Mouse (Mus musculus) regulatory T cell (primary cell): ENCODE measurements around the gene Osbpl6.

ENCODE experiments used
- in situ Hi-C: fragments of 300-600 bp; cut with MboI, MseI; formaldehyde crosslinking; loops from one replicate; pipeline ENCODE4 v1.15.1; 2025; ENCODE audit warnings: high pct_unique_total_duplicates

Gene Osbpl6

GRCm38 (mm10) chr2:76417446-76418141, 11.3 kb downstream of the Osbpl6 start:
- in situ Hi-C loops = no loop called here

- in situ Hi-C loops = no loop called here
These were observed 11.8 kb downstream of the Osbpl6 start for GRCm38 (mm10) chr2:76418142-76418518.

GRCm38 (mm10) chr2:76421411-76421924, 15.2 kb downstream of the Osbpl6 start:
- in situ Hi-C loops = loop anchor here (10.0 kb wide), 1 partner anchor 633 kb away; no protein-coding TSS in a partner anchor

GRCm38 (mm10) chr2:76426816-76427215, 20.5 kb downstream of the Osbpl6 start:
- in situ Hi-C loops = loop anchor here (10.0 kb wide), 1 partner anchor 628 kb away; no protein-coding TSS in a partner anchor

GRCm38 (mm10) chr2:76429318-76429717, 23.0 kb downstream of the Osbpl6 start:
- in situ Hi-C loops = loop anchor here (10.0 kb wide), 1 partner anchor 625 kb away; no protein-coding TSS in a partner anchor

- in situ Hi-C loops = loop anchor here (10.0 kb wide), 1 partner anchor 625 kb away; no protein-coding TSS in a partner anchor
These were observed 23.5 kb downstream of the Osbpl6 start for GRCm38 (mm10) chr2:76429855-76430254.

- in situ Hi-C loops = no loop called here
These were observed 24.2 kb downstream of the Osbpl6 start for GRCm38 (mm10) chr2:76430539-76430938.

GRCm38 (mm10) chr2:76434224-76434623, 27.9 kb downstream of the Osbpl6 start:
- in situ Hi-C loops = no loop called here

- in situ Hi-C loops = no loop called here
These were observed 29.4 kb downstream of the Osbpl6 start for GRCm38 (mm10) chr2:76435667-76436239.

- in situ Hi-C loops = no loop called here
These were observed 31.1 kb downstream of the Osbpl6 start for GRCm38 (mm10) chr2:76437372-76437771.

- in situ Hi-C loops = no loop called here
These were observed 33.2 kb downstream of the Osbpl6 start for GRCm38 (mm10) chr2:76439540-76439939.

GRCm38 (mm10) chr2:76442086-76442485, 35.8 kb downstream of the Osbpl6 start:
- in situ Hi-C loops = no loop called here

- in situ Hi-C loops = no loop called here
These were observed 43.6 kb downstream of the Osbpl6 start for GRCm38 (mm10) chr2:76449836-76450355.

GRCm38 (mm10) chr2:76466723-76467122, 60.4 kb downstream of the Osbpl6 start:
- in situ Hi-C loops = no loop called here

- in situ Hi-C loops = no loop called here
These were observed 61.9 kb downstream of the Osbpl6 start for GRCm38 (mm10) chr2:76468204-76468603.

- in situ Hi-C loops = no loop called here
These were observed 62.9 kb downstream of the Osbpl6 start for GRCm38 (mm10) chr2:76469091-76469750.

- in situ Hi-C loops = no loop called here
These were observed 63.4 kb downstream of the Osbpl6 start for GRCm38 (mm10) chr2:76469751-76470099.

- in situ Hi-C loops = no loop called here
These were observed 64.1 kb downstream of the Osbpl6 start for GRCm38 (mm10) chr2:76470391-76470790.

- in situ Hi-C loops = no loop called here
These were observed 69.5 kb downstream of the Osbpl6 start for GRCm38 (mm10) chr2:76475788-76476187.

- in situ Hi-C loops = no loop called here
These were observed 82.5 kb downstream of the Osbpl6 start for GRCm38 (mm10) chr2:76488764-76489163.

GRCm38 (mm10) chr2:76490198-76490597, 83.9 kb downstream of the Osbpl6 start:
- in situ Hi-C loops = no loop called here

GRCm38 (mm10) chr2:76491371-76491770, 85.1 kb downstream of the Osbpl6 start:
- in situ Hi-C loops = no loop called here
